7 mouse cellular contexts compared by ENCODE assay signal in the genomic region with DNA sequence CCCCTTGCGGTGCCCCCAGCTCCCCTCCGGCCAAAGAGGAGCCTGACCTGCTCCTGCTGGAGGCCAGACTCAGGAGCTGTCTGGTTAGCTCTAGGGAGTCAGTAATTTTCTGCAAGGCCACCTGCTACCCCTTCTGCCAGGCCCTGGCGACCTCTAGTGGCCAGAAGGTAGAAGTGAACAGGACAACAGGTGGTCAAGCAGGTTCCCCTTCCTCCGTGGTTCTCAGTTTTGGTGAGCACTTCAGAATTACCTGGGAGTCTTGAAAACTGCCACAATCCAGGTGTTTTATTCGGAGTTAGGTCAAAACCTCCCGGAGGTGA. TPM values are rescaled to one million over a fixed set of nuclear protein-coding genes. Genes with fewer than 3 reads are reported as not detected.
DNase-seq lines count a peak whose midpoint lies in the region; ATAC-seq and TF ChIP-seq lines count a peak whose summit lies in the region.

No protein-coding gene starts in this region.

- no peaks in the 10 kb centered on the region for H3K4me1 ChIP-seq in hindbrain, postnatal 0 days (ENCODE audit: insufficient read depth, low read length)

- no peak overlapping the region for H3K9ac ChIP-seq in hindbrain, postnatal 0 days (replicated peaks; ENCODE audit: low read length)

- intact Hi-C loops in left cerebral cortex, adult 2 months (cut with DNase I): loop anchor here (1.0 kb wide), 1 partner anchor 214 kb away; no protein-coding TSS in a partner anchor

- peak; percentile 96 for TF ChIP-seq CTCF in hindbrain, postnatal 0 days (IDR thresholded peaks at IDR 0.05; ENCODE audit: low read depth)
- TF ChIP-seq CTCF in left cerebral cortex, adult 2 months (IDR thresholded peaks at IDR 0.05): peak; percentile 95

- no peaks in the 10 kb centered on the region for H3K36me3 ChIP-seq in hindbrain, postnatal 0 days (ENCODE audit: insufficient read depth, low read length)

- DNase-seq in adipocyte (ENCODE audit: low spot score): peak; percentile 78
- DNase-seq in cerebellum, adult 9-10 months: peak; percentile 80
- DNase-seq in frontal cortex, postnatal 10 days (ENCODE audit: low spot score in 2 of 2): peak; percentile 36 to 61
- DNase-seq in hindbrain, postnatal 0 days (ENCODE audit: low spot score): peak; percentile 75
- DNase-seq in left cerebral cortex, adult 2 months (ENCODE audit: extremely low spot score in 1 of 2, low spot score in 2 of 2): peak; percentile 64 to 73
- DNase-seq in spleen, postnatal 10 days (ENCODE audit: low spot score in 2 of 2): peak; percentile 21 to 67

- peak; percentile 81 for ATAC-seq in hindbrain, postnatal 0 days
- peak; percentile 73 for ATAC-seq in megakaryocyte-erythroid progenitor cell, adult 5-6 weeks (replicated peaks; ENCODE audit: low FRiP score, low TSS enrichment, poor library complexity, severe bottlenecking)

- 4% methylated on average over 6 of the region's 6 CpGs for WGBS in hindbrain, postnatal 0 days

- H3K4me3 ChIP-seq in hindbrain, postnatal 0 days (ENCODE audit: low read length): no peak overlapping the region
- H3K4me3 ChIP-seq in left cerebral cortex, adult 2 months: no peak overlapping the region

- H3K27me3 ChIP-seq in hindbrain, postnatal 0 days (ENCODE audit: insufficient read depth, low read length): no peaks in the 10 kb centered on the region

- H3K27ac ChIP-seq in hindbrain, postnatal 0 days: no peak overlapping the region
- H3K27ac ChIP-seq in left cerebral cortex, adult 2 months: no peak overlapping the region

- H3K4me2 ChIP-seq in hindbrain, postnatal 0 days (ENCODE audit: low read depth, low read length): no peak overlapping the region

- H3K9me3 ChIP-seq in hindbrain, postnatal 0 days (ENCODE audit: low read length): no peaks in the 10 kb centered on the region

RNA-seq across cellular contexts. Expression of a gene that starts 24.5 kb away (rescaled TPM):
- 11.2 and 13.5 TPM in 2 replicates for total RNA-seq in hindbrain, postnatal 0 days (2014; rRNA removed)
- 5.4 and 6.8 TPM in 2 replicates for polyA plus RNA-seq in hindbrain, postnatal 0 days (2015; fragmentation: Nextera tagmentation; extraction: Ambion mirVana)
- 100 to 1,000 TPM in 1 of 2 experiments, 10 to 100 TPM in 1; 92.9 to 111 TPM for total RNA-seq in left cerebral cortex, adult 2 months (2021)
- total RNA-seq in megakaryocyte-erythroid progenitor cell, adult 5-6 weeks (2014; fragmentation: Nextera tagmentation): 3.4 and 4.0 TPM in 2 replicates
- total RNA-seq in megakaryocyte-erythroid progenitor cell, adult 5-6 weeks (2017): 2.3 and 6.4 TPM in 2 replicates

RNA-seq across cellular contexts. Expression of a gene that starts 50.4 kb away (rescaled TPM):
- 3.4 and 4.7 TPM in 2 replicates for total RNA-seq in hindbrain, postnatal 0 days (2014; rRNA removed)
- polyA plus RNA-seq in hindbrain, postnatal 0 days (2015; fragmentation: Nextera tagmentation; extraction: Ambion mirVana): 2.4 and 2.7 TPM in 2 replicates
- 1 to 10 TPM; 6.5 to 7.7 TPM for total RNA-seq in left cerebral cortex, adult 2 months (2021)
- not detected in 2 replicates for total RNA-seq in megakaryocyte-erythroid progenitor cell, adult 5-6 weeks (2014; fragmentation: Nextera tagmentation)
- not detected in 2 replicates for total RNA-seq in megakaryocyte-erythroid progenitor cell, adult 5-6 weeks (2017)
